Mouse (Mus musculus): ENCODE data around the gene Fkbp11.

GRCm38 (mm10) chr15:98680660-98681059 lies 47.3 kb downstream of the Fkbp11 start:
- TF ChIP-seq CTCF (IDR thresholded peaks at IDR 0.05; ENCODE audit: insufficient read depth, low read length) (no peak), POLR2A (IDR thresholded peaks at IDR 0.05; ENCODE audit: borderline replicate concordance, extremely low read depth, low read depth, low read length) (no peak)

All from lung, adult 2 months (tissue).